Mouse (Mus musculus): Measurements from ENCODE around the gene Gm20388.

DNA sequence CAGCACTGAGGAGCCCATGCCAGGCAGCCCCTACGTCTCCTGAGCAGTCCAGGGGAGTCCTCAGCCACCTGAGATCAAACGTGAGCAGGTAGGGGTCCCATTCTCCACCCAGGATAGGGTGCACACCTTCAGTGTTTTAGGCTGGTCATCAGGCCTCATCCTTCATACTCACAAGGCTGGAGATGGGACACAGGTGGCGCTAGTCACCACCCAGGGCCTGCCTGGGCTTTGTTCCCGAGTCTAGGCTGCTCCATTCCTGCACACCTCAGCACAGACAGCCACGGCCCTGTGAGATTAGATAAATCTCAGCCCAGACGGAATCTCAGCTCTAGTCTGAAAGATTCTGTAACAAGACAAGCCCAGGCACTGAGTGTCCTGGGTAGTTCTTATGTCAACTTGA, 1993.3 kb downstream of the Gm20388 start:
- TF ChIP-seq EP300 (IDR thresholded peaks at IDR 0.05; ENCODE audit: low read depth) (no peak), CTCF (IDR thresholded peaks at IDR 0.05; ENCODE audit: low read depth) (peak; percentile 8; the same call in 1 of the 2 replicates)
